8 mouse cellular contexts compared by ENCODE assay signal in the genomic region with DNA sequence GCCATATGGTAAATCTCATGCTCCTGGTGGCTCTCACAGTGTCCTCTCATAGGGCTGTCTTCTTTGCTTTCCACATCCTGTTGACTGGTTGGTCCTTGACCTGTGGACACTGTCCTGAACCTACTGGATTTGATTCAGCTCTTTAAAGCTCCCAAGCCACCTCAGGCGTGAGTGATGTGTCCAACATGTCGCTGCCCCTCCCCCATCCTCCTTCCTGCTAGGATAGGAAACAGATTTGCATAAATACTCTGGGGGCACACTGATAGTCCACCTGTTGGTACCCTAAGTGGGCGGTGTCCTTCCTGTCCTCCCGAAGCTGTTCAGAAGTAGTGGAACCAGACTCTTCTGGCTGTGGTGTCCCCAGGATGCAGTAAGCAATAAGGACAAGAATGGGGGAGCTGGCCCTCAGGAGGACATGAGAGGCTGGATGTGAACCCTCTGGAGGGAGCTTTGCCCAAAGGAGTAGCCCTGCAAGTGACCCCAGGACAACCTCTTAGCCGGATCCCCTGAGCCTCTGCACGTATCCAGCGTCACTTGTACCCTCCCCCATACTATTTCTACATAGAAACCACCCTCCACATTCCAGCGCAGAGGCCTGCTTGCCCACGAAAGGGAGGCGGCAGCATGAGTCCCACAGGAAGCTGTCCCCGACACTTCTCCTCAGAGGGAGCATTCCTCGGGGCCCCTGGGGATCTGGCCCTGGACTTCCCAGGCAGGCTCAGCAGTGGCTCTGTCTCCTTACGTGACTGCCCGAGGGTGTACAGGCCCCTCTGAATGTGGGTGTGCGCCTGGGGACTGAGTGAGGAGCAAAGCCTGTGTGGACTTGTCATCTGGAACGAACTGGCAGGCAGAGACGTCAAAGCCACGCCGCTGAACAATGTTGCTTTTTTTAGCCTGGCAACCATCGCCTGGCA.
A peak's percentile ranks its signal among the peaks of the same experiment; 100 is the strongest.
DNase-seq lines count a peak whose midpoint lies in the region; ATAC-seq and TF ChIP-seq lines count a peak whose summit lies in the region.

No protein-coding gene starts in this region.

- no peak overlapping the region for H3K4me3 ChIP-seq in hindbrain, embryonic 16.5 days (ENCODE audit: low read length)
- no peak overlapping the region for H3K4me3 ChIP-seq in limb, embryonic 13.5 days
- no peak overlapping the region for H3K4me3 ChIP-seq in small intestine, adult 2 months (ENCODE audit: low read depth, low read length)

- no peak for TF ChIP-seq CTCF in small intestine, adult 2 months (IDR thresholded peaks at IDR 0.05; ENCODE audit: extremely low read depth, insufficient read length, insufficient replicate concordance, low read depth, low read length)

- no peaks in the 10 kb centered on the region for H3K4me1 ChIP-seq in hindbrain, embryonic 16.5 days (ENCODE audit: control insufficient read depth, insufficient read depth, low read depth, low read length)
- peaks cover 15% of the 10 kb centered on the region for H3K4me1 ChIP-seq in limb, embryonic 13.5 days
- peaks cover 33% of the 10 kb centered on the region for H3K4me1 ChIP-seq in small intestine, adult 2 months (ENCODE audit: control insufficient read depth, insufficient read depth, insufficient read length, low read length)

- 0 out of 2 replicates have a peak, but pooled peaks have one; percentile 40 for ATAC-seq in hindbrain, embryonic 16.5 days
- no peak for ATAC-seq in limb, embryonic 13.5 days (ENCODE audit: low FRiP score, low read depth)

- H3K9me3 ChIP-seq in hindbrain, embryonic 16.5 days (ENCODE audit: control insufficient read depth, low read length), result no peaks in the 10 kb centered on the region
- no peaks in the 10 kb centered on the region for H3K9me3 ChIP-seq in limb, embryonic 13.5 days

- TF ChIP-seq POLR2A in small intestine, adult 2 months (IDR thresholded peaks at IDR 0.05; ENCODE audit: low read depth, low read length), result no peak

- DNase-seq in ovary, postnatal 14 days (ENCODE audit: low spot score), result peak; percentile 18
- no peak for DNase-seq in ovary, adult 18-20 months (ENCODE audit: low spot score)
- peak; percentile 13 to 47 for DNase-seq in frontal cortex, postnatal 36 days (ENCODE audit: low spot score in 2 of 2)
- no peak for DNase-seq in cerebellum, adult 11-12 months
- no peak for DNase-seq in cerebellum, adult 9-11 months

- H3K9ac ChIP-seq in hindbrain, embryonic 16.5 days (ENCODE audit: low read depth, low read length), result peak overlapping the region; percentile 35
- no peak overlapping the region; the same call in 1 of the 2 replicates for H3K9ac ChIP-seq in limb, embryonic 13.5 days

- no peaks in the 10 kb centered on the region for H3K36me3 ChIP-seq in hindbrain, embryonic 16.5 days (ENCODE audit: control insufficient read depth, insufficient read depth, low read length)
- H3K36me3 ChIP-seq in limb, embryonic 13.5 days, result no peaks in the 10 kb centered on the region
- H3K36me3 ChIP-seq in small intestine, adult 2 months (ENCODE audit: control insufficient read depth, insufficient read depth, low read length), result no peaks in the 10 kb centered on the region

- 41% methylated on average over 20 of the region's 20 CpGs for WGBS in hindbrain, embryonic 16.5 days
- 36% methylated on average over 20 of the region's 20 CpGs for WGBS in limb, embryonic 13.5 days
- WGBS in small intestine, adult 2 months, result 50% methylated on average over 20 of the region's 20 CpGs

- H3K27me3 ChIP-seq in hindbrain, embryonic 16.5 days (replicated peaks; ENCODE audit: control insufficient read depth, insufficient read depth, low read length), result no peaks in the 10 kb centered on the region
- no peaks in the 10 kb centered on the region for H3K27me3 ChIP-seq in limb, embryonic 13.5 days
- H3K27me3 ChIP-seq in small intestine, adult 2 months (ENCODE audit: control insufficient read depth, insufficient read depth, low read length), result no peaks in the 10 kb centered on the region

- no peak overlapping the region for H3K27ac ChIP-seq in hindbrain, embryonic 16.5 days (ENCODE audit: low read depth, low read length)
- H3K27ac ChIP-seq in limb, embryonic 13.5 days, result peak overlapping the region; percentile 69
- H3K27ac ChIP-seq in small intestine, adult 2 months (ENCODE audit: insufficient read depth, low read depth, low read length), result peak overlapping the region; percentile 44

- H3K4me2 ChIP-seq in hindbrain, embryonic 16.5 days (ENCODE audit: low read length), result no peak overlapping the region
- H3K4me2 ChIP-seq in limb, embryonic 13.5 days (replicated peaks), result peak overlapping the region; percentile 23; the same call in 1 of the 2 replicates

Comparison
In these comparisons a context has a peak if more than half of its experiments do, and no peak if none do; other contexts are left out.
1. DNase-seq: peak in ovary, postnatal 14 days (single experiment) and frontal cortex, postnatal 36 days (2 of 2); none in ovary, adult 18-20 months (single experiment), cerebellum, adult 11-12 months (single experiment) and cerebellum, adult 9-11 months (single experiment).